Mouse (Mus musculus) stomach, embryonic 14.5 days (tissue): ENCODE data around the gene Syngr3. TPM values are rescaled to one million over a fixed set of nuclear protein-coding genes. Genes with fewer than 3 reads are reported as not detected.

Experiments
- ATAC-seq: fragments of 200-750 bp; cut with Nextera tagmentation; 2 replicates; pipeline ENCODE4 v1.8.0; 2017; ENCODE audit warnings: low read depth, moderate TSS enrichment; ENCODE audit not compliant: insufficient number of reproducible peaks, insufficient read depth, low FRiP score
- H3K27ac ChIP-seq: fragments of 300-500 bp; sonication (generic); 2 replicates; pipeline ENCODE4 v1.5.1; 2014; ENCODE audit warnings: mild to moderate bottlenecking, low read length, moderate library complexity, mixed read lengths
- H3K27me3 ChIP-seq: fragments of 300-500 bp; sonication (generic); 2 replicates; pipeline ENCODE4 v1.6.1; 2014; ENCODE audit warnings: low read length, control low read depth, mixed read lengths; ENCODE audit not compliant: control insufficient read depth, insufficient read depth
- H3K36me3 ChIP-seq: fragments of 300-500 bp; sonication (generic); 2 replicates; pipeline ENCODE4 v1.6.1; 2014; ENCODE audit warnings: mild to moderate bottlenecking, control low read depth, low read length, moderate library complexity, mixed read lengths; ENCODE audit not compliant: control insufficient read depth, insufficient read depth
- H3K4me1 ChIP-seq: fragments of 300-500 bp; sonication (generic); 2 replicates; pipeline ENCODE4 v1.6.1; 2014; ENCODE audit warnings: low read length, control low read depth, mixed read lengths; ENCODE audit not compliant: control insufficient read depth, insufficient read depth
- H3K4me2 ChIP-seq: fragments of 300-500 bp; sonication (generic); replicated peaks from 2 replicates; pipeline ENCODE4 v1.6.1; 2014; ENCODE audit warnings: low read depth, low read length, control low read depth
- H3K4me3 ChIP-seq: fragments of 300-500 bp; sonication (generic); 2 replicates; pipeline ENCODE4 v1.5.1; 2014; ENCODE audit warnings: low read depth, low read length, control low read depth
- H3K9ac ChIP-seq: fragments of 300-500 bp; sonication (generic); replicated peaks from 2 replicates; pipeline ENCODE4 v1.6.1; 2014; ENCODE audit warnings: low read depth, mild to moderate bottlenecking, control low read depth, low read length, moderate library complexity, mixed read lengths
- H3K9me3 ChIP-seq: fragments of 300-500 bp; sonication (generic); 2 replicates; pipeline ENCODE4 v1.6.1; 2016; ENCODE audit warnings: low read depth, low read length, control low read depth; ENCODE audit not compliant: control insufficient read depth
- WGBS: fragments of 180-500 bp; shearing (Covaris S2); extraction: QIAGEN DNeasy Blood & Tissue Kit; methylation state at CpG from one replicate; pipeline ENCODE4 v1.1.7; 2014; 5-methylcytosine and 5-hydroxymethylcytosine counted together
- polyA plus RNA-seq: library from polyadenylated mRNA; unstranded; fragments of >200 nt; fragmentation: Nextera tagmentation; extraction: Ambion mirVana; gene quantifications from 2 replicates; pipeline ENCODE4 v1.2.1, GENCODE M21; 2014

Gene Syngr3
- polyA plus RNA-seq, 1 experiment from 2014 or later, result 6.3 TPM

- no peak overlapping the region for H3K27ac ChIP-seq
- H3K36me3 ChIP-seq, result peaks cover 1% of the 10 kb centered on the region
- H3K27me3 ChIP-seq, result no peaks in the 10 kb centered on the region
- 0 out of 2 replicates have a peak, but pooled peaks cover under 1% of the 10 kb centered on the region for H3K4me1 ChIP-seq
- H3K4me2 ChIP-seq, result no peak overlapping the region
- H3K9ac ChIP-seq, result no peak overlapping the region
- H3K4me3 ChIP-seq, result no peak overlapping the region
- WGBS, result 93% methylated on average over 15 of the region's 15 CpGs
- no peaks in the 10 kb centered on the region for H3K9me3 ChIP-seq
- no peak for ATAC-seq
These were observed 26.5 kb upstream of the Syngr3 start for GRCm38 (mm10) chr17:24716166-24716682.

GRCm38 (mm10) chr17:24715556-24715955 lies 25.8 kb upstream of the Syngr3 start:
- no peak for ATAC-seq
- H3K36me3 ChIP-seq, result no peaks in the 10 kb centered on the region; the same call in none of the 2 replicates
- H3K9me3 ChIP-seq, result no peaks in the 10 kb centered on the region
- no peak overlapping the region for H3K4me2 ChIP-seq
- H3K27ac ChIP-seq, result no peak overlapping the region
- H3K9ac ChIP-seq, result no peak overlapping the region
- no peak overlapping the region for H3K4me3 ChIP-seq
- H3K4me1 ChIP-seq, result no peaks in the 10 kb centered on the region
- 81% methylated on average over 6 of the region's 6 CpGs for whole genome bisulfite sequencing
- H3K27me3 ChIP-seq, result no peaks in the 10 kb centered on the region

GRCm38 (mm10) chr17:24708646-24709045 lies 18.9 kb upstream of the Syngr3 start:
- Histone ChIP-seq H3K4me1 (no peaks in the 10 kb centered on the region), H3K9me3 (no peaks in the 10 kb centered on the region), H3K36me3 (peaks cover 13% of the 10 kb centered on the region), H3K27ac (no peak overlapping the region), H3K27me3 (no peaks in the 10 kb centered on the region), H3K4me2 (no peak overlapping the region), H3K9ac (no peak overlapping the region), H3K4me3 (no peak overlapping the region)
- 36% methylated on average over 2 of the region's 2 CpGs for WGBS
- no peak for ATAC-seq

GRCm38 (mm10) chr17:24707801-24708425 lies 18.2 kb upstream of the Syngr3 start:
- Histone ChIP-seq H3K9me3 (no peaks in the 10 kb centered on the region), H3K27me3 (no peaks in the 10 kb centered on the region), H3K4me1 (no peaks in the 10 kb centered on the region), H3K9ac (peak overlapping the region; percentile 49; the same call in 1 of the 2 replicates), H3K4me2 (peak overlapping the region; percentile 78), H3K4me3 (peak overlapping the region; percentile 61), H3K27ac (peak overlapping the region; percentile 68; the same call in 1 of the 2 replicates), H3K36me3 (peaks cover 15% of the 10 kb centered on the region)
- 5% methylated on average over 24 of the region's 24 CpGs for WGBS
- ATAC-seq, result no peak

GRCm38 (mm10) chr17:24706982-24707800 lies 17.4 kb upstream of the Syngr3 start, which contains the start of gene Tbl3:
Tbl3 (minus strand) TSS chr17:24707660.
- ATAC-seq, result peak; percentile 90
- Histone ChIP-seq H3K4me1 (no peaks in the 10 kb centered on the region), H3K36me3 (peaks cover 21% of the 10 kb centered on the region), H3K9me3 (no peaks in the 10 kb centered on the region), H3K27me3 (no peaks in the 10 kb centered on the region), H3K27ac (peak within 1 kb of the TSS; percentile 68), H3K4me3 (peak within 1 kb of the TSS; percentile 61), H3K9ac (peak within 1 kb of the TSS; percentile 49), H3K4me2 (peak within 1 kb of the TSS; percentile 78)
- 3% methylated on average over 32 of the region's 32 CpGs for WGBS

GRCm38 (mm10) chr17:24705821-24706220 lies 16.1 kb upstream of the Syngr3 start:
- 92% methylated on average over 3 of the region's 3 CpGs for WGBS

GRCm38 (mm10) chr17:24701251-24701650 lies 11.5 kb upstream of the Syngr3 start:
- Histone ChIP-seq H3K4me3 (no peak overlapping the region), H3K4me2 (no peak overlapping the region), H3K4me1 (peaks cover 20% of the 10 kb centered on the region), H3K9ac (no peak overlapping the region), H3K27ac (no peak overlapping the region), H3K36me3 (peaks cover 49% of the 10 kb centered on the region), H3K27me3 (no peaks in the 10 kb centered on the region), H3K9me3 (no peaks in the 10 kb centered on the region)
- no peak for ATAC-seq
- WGBS, result 91% methylated on average over 9 of the region's 9 CpGs

More at GRCm38 (mm10) chr17:24705821-24706220, 16.1 kb upstream of the Syngr3 start:
- ATAC-seq, result no peak
- peaks cover 35% of the 10 kb centered on the region for H3K36me3 ChIP-seq
- H3K9me3 ChIP-seq, result no peaks in the 10 kb centered on the region
- H3K4me2 ChIP-seq, result no peak overlapping the region
- no peak overlapping the region for H3K9ac ChIP-seq
- H3K27ac ChIP-seq, result no peak overlapping the region
- no peak overlapping the region for H3K4me3 ChIP-seq
- no peaks in the 10 kb centered on the region for H3K4me1 ChIP-seq
- H3K27me3 ChIP-seq, result no peaks in the 10 kb centered on the region

GRCm38 (mm10) chr17:24699473-24699872 lies 9.7 kb upstream of the Syngr3 start:
- no peaks in the 10 kb centered on the region for H3K27me3 ChIP-seq
- no peak overlapping the region for H3K4me3 ChIP-seq
- H3K4me2 ChIP-seq, result no peak overlapping the region
- H3K27ac ChIP-seq, result no peak overlapping the region
- no peaks in the 10 kb centered on the region for H3K9me3 ChIP-seq
- peaks cover 24% of the 10 kb centered on the region for H3K4me1 ChIP-seq
- H3K36me3 ChIP-seq, result peaks cover 43% of the 10 kb centered on the region
- WGBS, result 76% methylated on average over 2 of the region's 2 CpGs
- ATAC-seq, result no peak
- H3K9ac ChIP-seq, result no peak overlapping the region
